Mouse (Mus musculus): ENCODE measurements at regions not wholly inside any gene's neighbourhood (a gene's known extent, or its start where the extent isn't known, plus 50 kb on each side); places are given as distances from the start of the nearest gene placed in this dataset.
"Not testable (repeated sequence)": the region's sequence is repeated elsewhere in the genome, so short reads cannot be mapped to it uniquely, and the experiment has no call there.

DNA sequence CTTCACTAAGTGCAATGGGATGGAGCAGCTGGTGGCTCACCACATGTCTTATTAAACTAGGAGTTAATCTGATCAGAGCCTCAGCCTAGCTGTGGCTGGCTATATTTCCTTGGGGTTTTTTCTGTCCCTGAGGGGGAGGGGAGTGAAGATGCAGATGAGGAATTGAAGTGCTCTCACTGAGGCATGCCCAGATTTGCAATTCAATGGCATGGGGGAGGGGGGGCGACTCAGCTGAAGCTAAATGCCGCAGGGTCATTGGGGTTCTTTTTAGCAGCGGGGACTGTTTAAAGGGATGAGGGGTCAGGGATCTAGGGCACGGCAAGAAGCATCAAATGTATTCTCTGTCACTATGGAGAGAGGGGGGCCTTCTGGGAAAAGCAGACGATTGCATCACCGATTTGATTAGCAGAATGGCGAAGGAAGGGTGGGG, 235.1 kb upstream of the Gap43 start:
- DNase-seq, result no peak
- no peak for TF ChIP-seq CTCF (IDR thresholded peaks at IDR 0.05)
- H3K27ac ChIP-seq, result no peak overlapping the region
- H3K4me3 ChIP-seq, result no peak overlapping the region
- intact Hi-C loops (cut with DNase I), result no loop called here

DNA sequence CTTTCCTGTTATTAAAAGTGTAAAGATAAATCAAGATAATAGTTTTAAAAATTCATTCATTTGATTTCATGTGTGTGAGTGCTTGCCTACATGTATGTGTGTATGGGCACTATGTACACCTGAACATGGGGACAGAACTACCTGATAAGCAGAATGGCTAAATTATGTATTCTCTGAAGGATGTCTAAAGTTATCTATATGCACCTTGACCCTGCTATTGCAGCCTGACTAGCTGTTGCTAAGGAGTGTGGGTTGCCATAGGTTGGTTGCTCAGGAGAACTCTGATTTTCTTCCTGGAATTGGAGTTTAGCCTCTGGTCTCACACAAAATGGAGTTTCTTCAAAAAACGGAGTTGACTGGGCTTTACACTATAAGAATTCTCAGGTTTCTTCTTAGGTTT, 234.5 kb upstream of the Gap43 start:
- no peak for DNase-seq
- intact Hi-C loops (cut with DNase I), result no loop called here
- Histone ChIP-seq H3K4me3 (no peak overlapping the region), H3K27ac (no peak overlapping the region)
- TF ChIP-seq CTCF (IDR thresholded peaks at IDR 0.05), result no peak

DNA sequence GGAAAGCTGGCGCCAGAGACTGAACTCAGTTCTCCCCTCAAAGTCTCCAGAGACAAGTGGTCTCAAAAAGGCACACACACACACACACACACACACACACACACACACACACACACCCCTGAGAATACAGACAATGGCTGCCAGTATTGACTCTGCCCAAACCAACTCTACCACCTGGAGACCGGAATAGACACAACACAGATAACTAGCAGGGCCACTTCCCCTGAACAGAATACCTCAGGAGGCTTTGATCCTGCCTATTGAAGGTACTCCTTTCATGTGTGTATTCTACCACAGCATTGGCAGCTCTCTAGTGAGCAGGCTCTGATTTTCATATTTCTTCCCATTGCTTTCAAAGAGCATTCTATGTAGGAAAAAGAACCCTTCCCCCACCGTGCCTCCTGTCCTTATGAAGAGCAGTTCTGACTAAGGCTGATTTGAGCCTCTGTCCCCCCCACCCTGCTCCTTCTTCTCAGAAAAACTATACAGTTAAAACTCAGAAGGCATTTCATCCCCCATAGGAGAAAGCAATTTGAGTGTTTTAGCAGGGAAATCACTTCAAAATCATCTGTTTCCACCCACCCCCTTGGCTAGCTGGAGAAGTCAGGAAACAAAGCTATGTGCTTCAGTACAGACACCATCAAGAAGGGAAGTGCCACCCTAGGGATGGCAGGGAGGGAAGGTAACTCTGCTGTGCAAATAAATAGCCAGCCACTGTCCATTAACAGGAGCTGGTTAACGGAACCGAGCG, 230.0 kb upstream of the Gap43 start:
- TF ChIP-seq CTCF (IDR thresholded peaks at IDR 0.05), result no peak
- Histone ChIP-seq H3K27ac (no peak overlapping the region), H3K4me3 (no peak overlapping the region)
- DNase-seq, result no peak
- intact Hi-C loops (cut with DNase I), result no loop called here

DNA sequence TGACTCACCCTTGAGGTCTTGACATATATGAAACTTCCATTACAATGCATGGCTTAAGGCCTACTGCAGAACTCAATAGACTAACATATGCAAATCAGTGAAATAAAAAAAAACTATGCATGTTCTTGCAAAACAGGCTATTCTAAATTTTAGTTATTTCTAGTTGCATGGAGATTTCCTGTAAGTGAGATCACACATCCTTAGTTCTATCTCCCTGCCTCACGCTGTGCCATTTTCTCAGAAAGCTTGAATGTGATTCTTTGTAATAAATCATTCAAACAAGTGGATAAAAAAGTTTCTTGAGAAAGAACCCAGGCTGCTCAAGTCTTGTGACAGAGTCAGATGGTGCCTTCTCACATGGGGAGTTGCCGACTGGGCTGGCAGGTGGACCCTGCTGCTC, 228.9 kb upstream of the Gap43 start:
- no peak for DNase-seq
- intact Hi-C loops (cut with DNase I), result no loop called here
- Histone ChIP-seq H3K4me3 (no peak overlapping the region), H3K27ac (no peak overlapping the region)
- TF ChIP-seq CTCF (IDR thresholded peaks at IDR 0.05), result no peak

DNA sequence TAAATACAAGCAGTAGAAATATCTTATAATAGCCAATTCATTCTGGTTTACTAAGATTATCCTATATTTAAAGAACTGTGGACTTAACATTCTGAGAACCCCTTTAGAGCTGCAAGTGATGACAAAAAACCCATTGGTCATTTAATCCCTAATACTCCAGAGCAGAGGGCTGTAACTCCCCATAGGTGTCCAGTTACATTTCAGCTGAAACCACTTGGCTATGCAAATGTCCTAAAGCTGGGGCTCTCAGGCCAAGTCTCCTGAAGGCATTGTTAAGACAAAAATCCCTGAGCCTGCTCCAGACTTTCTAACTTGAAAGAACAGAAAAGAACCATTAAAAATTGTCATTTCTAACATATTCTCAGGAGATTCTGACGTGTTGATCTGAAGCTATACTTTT, 209.1 kb upstream of the Gap43 start:
- TF ChIP-seq CTCF (IDR thresholded peaks at IDR 0.05), result no peak
- Histone ChIP-seq H3K27ac (no peak overlapping the region), H3K4me3 (no peak overlapping the region)
- no peak for DNase-seq
- intact Hi-C loops (cut with DNase I), result no loop called here

DNA sequence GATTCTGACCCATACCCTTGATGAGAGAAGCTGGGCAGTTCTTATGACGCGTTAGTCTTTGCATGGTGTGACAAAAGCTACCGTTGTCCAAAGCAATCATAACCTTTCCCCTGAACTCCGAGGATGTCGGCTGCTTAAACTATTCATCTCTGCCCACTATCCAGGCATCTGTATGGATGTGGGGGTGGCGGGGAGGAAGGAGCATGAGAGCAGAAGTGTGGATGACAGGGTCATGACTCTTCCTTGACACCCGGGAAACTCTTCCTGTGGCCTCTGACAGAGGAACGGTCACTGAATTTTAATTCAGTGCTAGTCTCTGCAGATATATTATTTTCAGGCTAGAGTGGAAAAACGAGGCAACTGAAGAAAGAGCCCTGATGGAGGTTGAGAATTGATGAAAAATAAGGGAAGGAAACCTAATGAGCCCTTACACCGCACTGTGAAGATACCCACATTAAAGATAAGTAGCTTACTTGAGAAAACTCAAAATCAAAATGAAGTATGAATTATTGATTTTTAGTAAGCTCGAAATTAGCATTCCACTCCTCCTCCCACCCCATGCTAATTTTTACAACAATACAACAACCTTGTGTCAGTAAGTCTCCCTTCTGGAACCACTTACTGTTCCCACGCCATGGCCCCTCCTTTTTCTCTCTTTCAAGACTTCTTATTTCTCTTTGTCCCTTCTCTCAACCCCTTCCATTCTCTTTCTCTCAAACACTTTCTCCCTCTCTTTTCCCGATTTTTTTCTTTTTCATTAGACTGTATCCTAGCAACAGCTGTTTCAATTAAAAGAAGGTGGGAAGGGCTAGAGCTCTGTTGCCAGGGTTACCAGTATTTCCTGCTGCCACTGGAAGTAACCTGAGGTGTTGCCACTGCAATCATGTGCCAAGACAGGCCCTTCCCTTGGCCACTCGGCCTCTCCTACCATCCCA, 206.0 kb upstream of the Gap43 start:
- no peak for DNase-seq
- no peak for TF ChIP-seq CTCF (IDR thresholded peaks at IDR 0.05)
- Histone ChIP-seq H3K27ac (no peak overlapping the region), H3K4me3 (no peak overlapping the region)
- intact Hi-C loops (cut with DNase I), result no loop called here

DNA sequence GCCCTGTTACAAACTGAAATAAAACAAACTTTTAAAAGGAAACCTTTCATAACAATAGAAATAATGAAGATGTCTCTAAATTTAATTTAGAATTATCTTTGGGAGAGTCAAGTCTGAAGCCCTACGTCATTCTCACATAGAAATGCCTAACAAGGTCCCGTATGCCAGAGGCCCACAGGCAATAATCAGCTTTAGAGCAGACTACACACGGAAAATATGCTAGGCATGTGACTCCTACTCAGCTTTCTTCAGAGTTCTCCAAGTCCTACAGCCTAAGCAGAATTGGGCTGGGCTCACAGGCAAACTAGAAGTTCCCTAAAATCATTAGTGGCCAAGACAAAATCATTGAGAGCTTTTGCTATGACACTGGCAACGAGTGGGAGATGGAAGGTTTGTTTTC, 176.9 kb upstream of the Gap43 start:
- Histone ChIP-seq H3K27ac (no peak overlapping the region), H3K4me3 (no peak overlapping the region)
- no peak for TF ChIP-seq CTCF (IDR thresholded peaks at IDR 0.05)
- intact Hi-C loops (cut with DNase I), result no loop called here
- no peak for DNase-seq

DNA sequence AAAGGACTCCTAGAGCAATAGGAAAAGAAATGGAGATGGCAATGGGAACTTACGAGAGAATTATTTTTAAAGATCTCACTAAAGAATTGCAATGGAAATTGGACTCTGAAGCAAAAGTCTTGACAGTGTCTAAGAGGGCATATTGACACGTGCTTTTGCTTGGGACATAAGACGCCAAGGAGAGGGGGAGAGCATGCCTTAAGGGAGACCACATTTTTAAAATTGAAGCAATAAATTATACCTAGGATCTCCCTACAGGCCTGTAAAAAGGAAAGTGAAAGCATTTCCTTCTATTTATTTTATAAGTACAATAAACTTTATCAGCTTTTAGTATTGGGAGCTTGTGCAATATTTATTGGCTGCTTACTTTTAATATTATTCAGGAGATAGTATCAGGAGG, 175.5 kb upstream of the Gap43 start:
- intact Hi-C loops (cut with DNase I), result no loop called here
- H3K27ac ChIP-seq, result no peak overlapping the region
- no peak for TF ChIP-seq CTCF (IDR thresholded peaks at IDR 0.05)
- no peak overlapping the region for H3K4me3 ChIP-seq
- DNase-seq, result no peak

DNA sequence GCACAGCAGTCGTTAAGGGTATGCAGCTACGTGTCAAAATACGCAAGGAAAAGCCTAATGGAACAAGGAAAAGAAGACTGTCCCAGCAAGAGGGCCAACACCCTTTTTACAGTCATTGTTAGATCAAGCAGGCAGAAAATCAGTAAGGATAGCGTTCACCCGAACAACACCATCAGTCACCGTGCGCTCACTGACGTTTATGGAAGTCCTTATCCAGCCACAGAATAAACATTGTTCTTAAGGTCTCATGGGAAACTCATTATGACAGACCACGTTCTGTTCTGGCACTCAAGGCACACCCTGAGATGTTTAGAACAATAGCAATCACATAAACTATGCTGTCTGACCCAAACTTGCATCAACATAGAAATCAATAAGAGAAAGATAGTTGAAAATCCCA, 164.7 kb upstream of the Gap43 start:
- DNase-seq, result no peak
- no peak overlapping the region for H3K27ac ChIP-seq
- TF ChIP-seq CTCF (IDR thresholded peaks at IDR 0.05), result no peak
- intact Hi-C loops (cut with DNase I), result no loop called here
- no peak overlapping the region for H3K4me3 ChIP-seq

DNA sequence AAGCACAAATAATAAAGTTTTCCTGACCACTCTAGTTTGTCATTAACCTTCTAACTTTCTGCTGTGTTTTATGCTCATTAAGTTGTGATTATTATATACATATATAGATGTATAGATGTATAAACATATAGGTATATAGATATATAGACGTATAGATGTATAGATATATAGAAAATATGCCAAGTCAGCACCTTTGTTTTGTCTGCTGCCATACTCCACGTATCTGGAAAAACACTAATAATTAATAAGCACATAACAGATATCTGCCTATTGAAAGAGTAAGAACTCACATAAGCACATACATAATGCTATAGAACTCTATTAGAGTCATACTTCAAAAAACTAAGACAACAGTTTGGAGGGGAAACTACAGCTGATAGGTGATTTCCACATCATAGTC, 161.3 kb upstream of the Gap43 start:
- Histone ChIP-seq H3K27ac (no peak overlapping the region), H3K4me3 (no peak overlapping the region)
- TF ChIP-seq CTCF (IDR thresholded peaks at IDR 0.05), result no peak
- no peak for DNase-seq
- intact Hi-C loops (cut with DNase I), result no loop called here

DNA sequence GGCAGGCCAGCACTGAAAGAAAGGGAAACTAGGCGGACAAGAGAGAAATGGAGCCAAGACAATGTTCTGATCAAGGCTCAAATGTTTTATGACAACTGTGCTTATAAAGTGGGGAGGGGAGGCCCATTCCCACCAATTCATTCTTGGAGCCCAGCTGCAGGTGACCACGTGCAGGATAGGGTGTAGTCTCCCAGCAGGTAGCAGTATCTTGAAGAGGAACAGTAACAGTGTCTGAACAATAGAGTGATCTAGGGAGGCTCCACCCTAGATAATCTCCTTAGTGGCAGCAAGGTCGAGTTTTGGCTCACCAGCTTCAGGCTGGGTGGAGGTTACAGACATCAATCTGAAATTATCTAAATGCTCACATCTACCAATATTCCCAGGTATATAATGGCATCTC, 160.7 kb upstream of the Gap43 start:
- DNase-seq; H3K27ac ChIP-seq; H3K4me3 ChIP-seq; intact Hi-C loops (cut with DNase I): not testable (repeated sequence)

DNA sequence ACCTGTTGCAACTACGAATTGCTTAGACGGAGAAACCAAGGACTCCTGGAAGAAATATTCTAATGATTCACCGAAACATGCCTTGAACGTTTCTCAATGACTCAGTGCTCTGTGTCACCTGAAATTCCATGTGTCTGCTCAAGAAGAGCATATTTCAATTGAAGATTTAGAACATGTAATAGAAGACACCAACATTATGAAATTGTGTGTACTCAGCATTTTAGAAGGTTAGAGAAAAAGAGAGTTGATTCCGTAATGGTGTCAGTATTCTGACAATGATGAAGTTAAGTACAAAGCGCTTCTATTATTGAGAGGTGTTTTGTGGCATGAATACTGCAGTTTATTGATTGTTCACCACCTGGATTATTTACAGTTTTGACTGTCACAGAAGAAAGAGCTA, 159.1 kb upstream of the Gap43 start:
- no peak for TF ChIP-seq CTCF (IDR thresholded peaks at IDR 0.05)
- H3K4me3 ChIP-seq, result no peak overlapping the region
- no peak overlapping the region for H3K27ac ChIP-seq
- intact Hi-C loops (cut with DNase I), result no loop called here
- DNase-seq, result no peak

DNA sequence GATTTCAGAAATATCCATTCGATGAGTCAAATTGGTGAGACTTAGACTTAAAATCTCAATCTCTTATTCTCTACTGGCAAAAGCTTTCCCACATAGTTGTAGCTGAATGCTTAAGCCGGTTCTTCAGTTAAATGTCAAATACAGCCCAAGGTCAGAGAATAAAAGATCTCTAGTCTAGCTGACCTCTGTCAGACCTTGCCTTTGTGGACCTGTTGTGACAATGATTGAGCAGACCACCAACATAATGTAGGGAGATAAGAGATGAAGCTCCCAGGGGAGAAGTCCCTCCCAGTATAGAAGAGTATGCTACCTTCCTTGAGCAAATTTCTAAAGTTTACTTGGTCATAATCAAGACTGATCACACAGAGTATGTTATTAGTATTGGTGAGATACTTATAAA, 157.9 kb upstream of the Gap43 start:
- intact Hi-C loops (cut with DNase I), result no loop called here
- Histone ChIP-seq H3K27ac (no peak overlapping the region), H3K4me3 (no peak overlapping the region)
- no peak for DNase-seq
- TF ChIP-seq CTCF (IDR thresholded peaks at IDR 0.05), result no peak
